Mouse (Mus musculus) right cerebral cortex, postnatal 10 days (tissue): ENCODE measurements around the gene Nup54.

Source experiments
- DNase-seq, 2 experiments: peaks; one replicate each; pipeline ENCODE4 v3.0.0; 2021; ENCODE audit warnings: low spot score in 2 of 2

Nup54 gene

DNA sequence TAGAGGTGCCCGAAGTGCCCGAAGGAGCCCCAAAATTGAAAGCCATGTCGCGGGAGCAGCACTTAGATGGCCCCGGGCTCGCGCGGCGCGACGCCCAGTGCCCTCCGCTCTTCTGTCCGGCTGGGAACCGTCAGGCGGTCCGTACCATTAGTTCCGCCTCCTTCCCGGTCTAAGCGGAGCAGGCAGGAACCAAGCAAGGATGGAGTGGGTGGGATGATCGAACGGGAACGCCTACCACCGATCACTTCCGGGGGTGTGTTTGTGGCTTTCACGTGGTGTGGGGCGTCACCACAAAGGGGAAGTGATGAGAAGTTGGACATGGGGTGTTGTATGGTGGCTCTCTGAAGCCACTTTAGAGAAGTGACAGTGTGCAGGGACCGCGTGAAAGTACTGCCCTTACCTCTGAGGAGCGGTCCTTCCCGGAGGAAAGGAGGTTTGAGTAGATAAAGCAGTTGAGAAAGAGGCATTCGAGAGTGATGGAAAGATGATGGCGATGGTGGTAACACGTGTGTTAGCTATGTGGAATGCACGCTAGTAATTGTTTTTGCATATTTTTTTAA is at the start of gene Nup54:
Gene Nup54 (minus strand): TSS at position 195 of the 560 bp plus-strand sequence.
- peak; percentile 97 to 98 for DNase-seq

DNA sequence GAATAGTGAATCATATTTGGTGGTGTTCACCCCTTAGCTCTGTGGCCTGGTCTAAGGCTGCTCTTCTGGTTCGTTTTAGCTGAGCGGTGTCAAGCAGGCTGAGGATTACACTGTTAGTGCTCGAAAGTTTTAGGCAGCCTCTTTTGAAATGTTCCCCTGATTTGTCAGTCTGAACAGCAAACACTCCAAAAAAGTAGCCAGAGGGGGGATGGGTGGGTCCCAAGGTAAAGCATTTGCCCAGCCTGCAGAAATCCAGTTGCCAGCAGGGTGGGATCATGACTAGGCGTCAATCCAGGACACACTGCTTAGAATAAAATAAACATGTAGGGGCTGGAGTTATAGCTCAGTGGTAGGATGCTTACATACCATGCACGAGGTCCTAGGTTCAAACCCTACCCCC is 37.8 kb upstream of the Nup54 start:
- DNase-seq, result no peak

DNA sequence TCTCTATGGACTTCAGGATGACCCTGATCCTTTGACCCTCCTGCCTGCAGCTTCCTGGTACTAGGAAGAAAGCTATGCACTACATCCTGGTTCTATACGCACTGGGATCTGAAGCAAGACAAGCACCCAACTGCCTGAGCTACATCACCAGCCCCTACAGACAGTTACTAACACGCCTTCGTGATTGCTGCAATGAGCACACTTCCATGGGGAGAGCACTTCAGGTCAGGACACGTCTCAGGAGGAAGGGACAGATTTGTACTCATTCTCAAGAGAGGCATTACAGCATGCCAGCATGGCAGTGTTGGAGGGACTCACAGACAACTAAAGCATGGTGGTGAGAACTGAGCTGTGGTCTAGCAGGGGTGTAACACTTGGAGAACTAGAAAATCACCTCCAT is 36.5 kb upstream of the Nup54 start:
- DNase-seq, result no peak

DNA sequence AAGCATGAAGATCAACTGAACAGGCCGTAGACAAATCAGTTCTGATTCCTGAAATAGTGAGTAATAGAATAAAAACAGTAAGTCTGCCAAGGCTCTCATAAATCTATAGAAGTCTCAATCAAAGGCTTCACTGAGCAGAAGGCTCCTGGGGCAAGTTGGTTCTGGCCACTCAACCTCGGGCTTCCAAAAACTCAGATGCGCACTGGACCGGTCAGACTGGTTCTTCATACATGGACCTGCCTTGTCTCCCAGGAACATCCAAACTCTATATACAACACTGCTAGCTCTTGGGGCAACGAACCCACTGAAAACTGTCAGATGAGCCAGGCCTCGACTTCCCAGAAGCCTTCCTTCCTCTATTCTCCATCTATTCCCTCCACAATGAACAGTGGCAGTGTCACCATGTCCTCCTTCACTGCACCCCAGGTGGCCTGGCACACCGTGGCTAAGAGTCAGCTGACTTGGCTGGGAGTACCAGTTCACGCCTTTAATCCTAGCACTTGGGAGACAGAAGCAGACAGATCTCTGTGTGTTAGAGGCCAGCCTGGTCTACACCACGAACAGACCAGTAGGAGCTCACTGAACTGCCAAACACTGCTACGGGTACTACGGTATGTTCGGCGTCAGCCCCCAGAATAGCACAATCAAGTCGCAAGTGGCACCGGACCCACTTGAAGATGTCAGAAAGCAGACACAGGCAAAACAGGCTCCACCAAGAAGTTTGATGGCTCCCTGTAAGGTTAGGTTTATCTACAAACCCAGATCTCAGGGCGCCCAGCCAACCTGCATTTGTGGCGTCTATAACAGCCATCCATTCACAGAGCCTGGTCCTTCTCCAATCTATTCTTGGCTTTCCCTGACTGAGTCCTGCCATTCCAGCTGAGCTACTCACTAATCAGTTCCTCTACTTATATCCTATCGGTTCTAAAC is 34.4 kb upstream of the Nup54 start:
- no peak for DNase-seq

DNA sequence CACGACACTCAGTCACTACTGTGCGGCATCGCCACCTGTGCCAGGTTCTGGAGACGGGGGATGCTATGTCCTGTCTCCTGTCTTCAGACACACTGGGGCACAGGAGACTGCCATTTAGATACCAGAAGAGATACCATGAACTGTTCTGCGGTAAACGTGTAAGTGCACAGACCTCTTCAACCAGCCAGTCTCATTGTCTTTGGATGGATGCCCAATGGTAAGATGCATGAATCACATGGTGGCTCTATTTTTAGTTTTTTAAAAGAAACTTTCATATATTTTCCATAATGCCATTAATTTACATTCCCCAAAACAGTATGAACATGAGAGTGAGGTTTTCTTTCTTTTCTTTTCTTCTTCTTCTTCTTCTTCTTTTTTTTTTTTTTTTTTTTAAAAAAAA is 33.2 kb upstream of the Nup54 start:
- DNase-seq, result no peak

DNA sequence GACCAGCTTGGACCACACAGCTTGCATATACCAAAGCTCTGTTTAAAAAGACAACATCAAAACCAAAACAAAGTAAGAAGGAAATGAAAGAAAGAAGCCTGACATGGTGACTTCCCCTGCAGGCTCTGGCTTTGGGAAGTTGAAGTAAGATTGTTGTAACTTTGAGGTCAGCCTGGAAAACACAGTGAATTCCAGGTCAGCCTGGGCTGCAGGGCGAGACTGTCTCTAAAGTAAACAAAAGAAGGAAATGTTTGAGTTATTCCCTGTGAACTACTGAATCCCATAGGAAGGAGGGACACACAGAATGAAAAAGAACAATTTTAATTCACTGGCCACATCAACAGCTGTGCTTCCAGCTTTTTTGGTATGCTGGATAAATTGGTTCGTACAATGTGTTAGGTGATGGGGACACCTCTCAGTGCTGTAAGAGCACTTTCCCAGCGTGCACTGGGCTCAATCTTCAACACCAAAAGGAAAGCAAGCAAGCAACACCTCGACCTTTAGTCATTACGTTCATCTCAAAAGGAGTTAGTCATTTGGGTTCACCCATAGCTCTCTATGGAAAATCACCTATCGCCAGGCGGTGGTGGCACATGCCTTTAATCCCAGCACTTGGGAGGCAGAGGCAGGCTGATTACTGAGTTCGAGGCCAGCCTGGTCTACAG is 32.2 kb upstream of the Nup54 start:
- DNase-seq, result no peak

DNA sequence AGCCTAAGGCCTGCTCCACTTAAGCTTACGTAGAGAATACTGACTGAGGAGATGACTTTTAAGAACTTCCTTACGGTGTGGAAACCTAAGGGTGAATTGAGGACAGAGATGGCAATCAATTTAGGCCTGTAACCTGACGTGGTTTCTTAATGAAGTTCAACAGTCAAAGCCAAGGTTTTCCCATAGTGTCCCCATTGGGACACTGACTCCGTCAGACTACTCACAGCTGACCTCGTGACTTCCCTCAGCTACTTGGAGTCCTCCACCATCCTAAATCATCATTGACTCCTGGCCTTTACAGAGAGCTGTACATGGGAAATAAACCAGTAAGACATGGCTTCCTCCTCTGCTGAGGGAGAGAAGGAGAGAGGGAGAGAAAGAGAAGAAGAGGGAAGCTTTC is 30.5 kb upstream of the Nup54 start:
- no peak for DNase-seq

DNA sequence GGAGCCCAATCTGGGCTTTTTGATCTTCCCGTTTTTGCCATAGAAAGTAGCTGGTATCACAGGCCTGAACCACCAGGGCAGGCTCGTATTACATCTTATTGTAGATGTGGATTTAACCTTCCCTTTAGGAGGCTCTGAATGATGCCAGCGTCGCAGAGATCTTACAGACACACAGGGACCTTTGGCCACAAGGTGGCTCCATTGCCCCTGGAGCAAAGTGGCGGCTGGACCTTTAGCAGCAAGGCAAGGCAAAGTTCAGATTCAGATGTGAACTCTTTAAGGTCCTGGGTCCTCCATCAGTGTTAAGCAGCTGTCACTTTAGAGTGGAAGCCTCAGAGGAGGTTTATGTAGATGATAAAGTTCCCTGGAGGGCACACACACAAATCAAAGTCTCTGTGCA is 26.3 kb upstream of the Nup54 start:
- DNase-seq, result peak; percentile 46 to 71

DNA sequence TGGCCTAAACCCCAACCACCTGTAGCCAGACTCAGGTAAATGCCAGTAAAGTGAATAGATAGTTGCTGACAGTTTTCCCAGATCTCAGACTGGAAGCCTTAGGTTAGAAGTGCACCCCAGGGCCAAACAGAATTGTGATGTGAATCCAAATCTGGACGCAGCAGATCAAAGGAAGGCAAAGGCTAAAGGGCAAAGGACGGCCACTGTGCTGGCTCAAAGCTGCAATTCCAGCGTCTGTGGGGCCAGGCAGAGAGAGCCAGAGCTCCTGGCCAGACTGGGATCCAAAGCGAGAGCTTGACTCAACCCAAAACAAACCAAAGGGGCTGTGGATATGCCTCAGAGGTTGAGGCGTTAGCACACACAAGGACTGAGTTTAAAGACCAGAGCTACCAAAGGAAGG is 23.7 kb upstream of the Nup54 start:
- DNase-seq, result no peak

DNA sequence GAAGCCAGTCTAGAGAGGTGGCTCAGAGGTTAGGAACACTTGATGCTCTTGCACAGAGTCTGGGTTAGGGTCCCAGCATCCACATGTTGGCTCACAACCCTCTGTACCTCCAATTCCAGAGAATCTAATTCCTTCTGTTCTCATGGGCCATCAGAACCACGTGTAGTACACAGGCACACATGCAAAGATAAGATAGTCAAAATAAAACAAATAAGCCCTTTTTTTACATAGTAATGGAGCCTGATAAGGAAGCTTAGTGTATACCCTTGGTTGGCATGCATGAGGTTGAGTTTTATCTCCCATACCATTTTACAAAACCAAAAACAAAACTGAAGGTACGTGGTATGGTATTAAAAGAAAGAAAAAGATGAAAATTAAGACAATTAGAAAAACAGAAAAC is 22.4 kb upstream of the Nup54 start:
- no peak for DNase-seq

DNA sequence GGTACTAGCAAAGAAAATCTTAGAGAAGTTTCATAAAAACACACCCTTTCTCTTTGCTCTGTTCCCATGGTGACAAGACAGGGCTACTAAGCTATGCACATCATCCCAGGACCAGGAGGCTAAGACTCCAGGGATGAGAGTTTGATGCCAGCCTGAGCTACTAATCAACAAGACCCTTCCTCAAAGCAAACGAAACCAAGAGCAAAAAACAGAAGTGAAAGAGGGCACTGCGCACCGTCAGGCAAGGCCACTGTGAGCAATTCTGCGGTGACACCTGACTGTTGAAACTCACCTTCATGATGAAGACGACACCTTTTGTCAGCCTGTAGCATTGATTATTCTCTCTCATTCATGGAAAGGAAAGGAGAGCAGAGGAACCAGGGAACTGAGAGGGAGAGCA is 17.9 kb upstream of the Nup54 start:
- DNase-seq, result no peak

DNA sequence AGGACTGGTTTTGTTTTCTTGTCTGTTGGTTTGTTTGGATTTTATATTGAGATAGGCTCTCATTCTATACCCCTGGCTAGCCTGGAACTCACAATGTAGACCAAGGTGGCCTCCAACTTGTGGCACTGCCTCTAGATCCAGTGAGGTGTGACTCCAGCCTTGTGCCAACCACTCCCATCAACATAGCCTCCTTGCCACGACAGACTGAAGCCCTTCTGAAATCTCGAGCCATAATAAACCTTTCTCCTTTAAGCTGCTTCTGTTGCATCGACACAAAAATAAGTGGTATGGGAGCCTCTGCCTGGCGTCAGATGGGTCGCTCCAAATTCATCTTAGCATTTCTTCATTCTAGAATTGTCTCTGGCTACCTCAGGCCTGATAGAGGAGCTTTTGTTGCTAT is 11.7 kb upstream of the Nup54 start:
- DNase-seq, result no peak

DNA sequence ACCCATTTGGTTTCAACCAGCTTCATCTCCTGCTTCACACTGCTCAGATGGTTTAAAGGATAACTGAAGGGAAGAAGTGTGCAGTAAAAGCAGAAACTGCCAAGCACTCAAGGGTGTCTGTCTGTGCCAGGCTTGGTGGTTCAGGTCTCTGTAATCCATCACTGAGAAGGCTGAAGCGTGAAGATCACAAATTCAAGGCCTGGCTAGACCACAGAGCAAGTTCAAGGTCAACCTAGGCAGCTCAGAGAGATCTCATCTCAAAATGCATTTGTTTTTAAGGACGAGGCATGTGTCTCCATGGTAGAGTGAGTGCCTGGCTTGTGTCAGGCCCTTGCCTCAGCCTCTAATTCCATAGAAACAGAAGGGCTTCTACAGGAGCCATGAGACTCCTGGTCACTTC is 10.0 kb upstream of the Nup54 start:
- no peak for DNase-seq

DNA sequence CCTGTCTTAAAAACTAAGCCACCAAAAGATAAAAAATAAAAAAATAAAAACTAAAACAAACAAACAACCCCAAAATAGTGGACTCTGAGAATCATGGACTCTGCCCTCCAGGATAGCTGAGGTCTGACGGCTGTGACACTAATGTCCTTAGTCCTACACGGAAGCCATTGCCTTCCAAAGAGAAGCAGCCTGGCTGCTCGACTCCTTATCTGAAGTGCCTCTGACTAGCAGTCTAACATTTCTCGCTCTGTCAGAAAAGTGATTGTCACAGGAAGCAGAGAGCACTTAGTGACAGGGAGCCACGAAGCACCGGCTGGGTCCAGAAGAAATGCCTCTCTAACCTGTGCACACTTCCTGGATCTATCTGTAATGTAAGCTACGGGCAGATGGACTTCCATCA is 7.9 kb upstream of the Nup54 start:
- DNase-seq, result no peak

DNA sequence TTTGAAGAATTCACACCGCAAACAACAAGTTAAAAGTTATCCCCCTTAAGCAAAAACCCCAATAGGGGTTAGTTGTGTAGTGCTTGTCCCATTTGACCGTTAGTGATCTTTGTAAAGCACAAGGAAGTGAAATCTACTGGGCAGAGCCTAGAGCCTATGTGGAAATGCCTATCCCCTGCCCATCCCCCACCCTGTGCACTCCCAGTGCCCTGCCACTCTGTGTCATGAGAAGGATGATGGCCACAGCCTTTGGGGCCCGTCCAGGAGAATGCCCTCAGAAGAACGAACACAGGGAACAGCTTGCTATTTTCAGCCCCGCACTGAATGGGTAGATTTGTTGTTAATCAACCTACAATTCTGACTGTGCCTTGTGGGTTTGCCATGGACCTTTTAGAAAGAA is 6.5 kb upstream of the Nup54 start:
- peak in 1 of 2 experiments; percentile 38 for DNase-seq

DNA sequence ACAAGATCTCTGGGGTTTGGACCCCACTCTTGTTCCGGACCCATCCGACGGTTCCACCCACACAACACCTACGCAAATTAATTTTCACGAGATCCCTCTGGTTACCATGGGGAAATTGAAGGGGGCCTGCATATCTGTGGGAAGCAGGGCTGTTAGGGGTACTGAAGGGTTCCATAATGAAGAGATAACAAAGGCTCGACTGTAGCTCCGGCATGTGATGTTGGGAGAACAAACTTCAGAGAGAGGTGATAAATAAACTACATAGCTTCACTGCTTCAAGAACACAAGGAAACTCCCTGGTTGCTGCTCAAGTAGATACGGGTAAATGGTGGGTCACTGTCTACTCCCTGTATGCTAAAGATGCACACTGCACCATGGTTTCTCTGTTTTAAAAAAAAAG is 3.5 kb upstream of the Nup54 start:
- DNase-seq, result no peak

DNA sequence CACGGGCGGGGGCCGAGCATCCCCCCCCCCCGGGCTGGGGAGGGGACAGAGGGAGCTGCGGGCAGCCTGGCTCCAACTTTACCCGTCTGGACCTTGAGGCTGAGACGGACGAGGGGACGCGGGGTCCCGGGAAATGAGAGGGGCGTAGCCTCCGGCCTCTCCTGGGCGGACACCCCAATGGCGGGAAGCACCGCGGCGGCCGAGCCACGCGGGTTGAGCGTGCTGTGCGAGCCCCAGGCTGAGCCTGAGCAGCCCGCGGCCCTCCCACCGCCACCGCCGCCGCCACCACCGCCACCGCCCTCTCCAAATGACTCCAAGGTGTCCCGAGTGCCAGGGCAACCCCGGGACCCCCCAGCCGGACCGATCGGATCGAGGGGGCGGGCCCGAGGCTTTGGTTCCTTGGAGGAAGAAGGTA is 441 bp downstream of the Nup54 start:
- no peak for DNase-seq

DNA sequence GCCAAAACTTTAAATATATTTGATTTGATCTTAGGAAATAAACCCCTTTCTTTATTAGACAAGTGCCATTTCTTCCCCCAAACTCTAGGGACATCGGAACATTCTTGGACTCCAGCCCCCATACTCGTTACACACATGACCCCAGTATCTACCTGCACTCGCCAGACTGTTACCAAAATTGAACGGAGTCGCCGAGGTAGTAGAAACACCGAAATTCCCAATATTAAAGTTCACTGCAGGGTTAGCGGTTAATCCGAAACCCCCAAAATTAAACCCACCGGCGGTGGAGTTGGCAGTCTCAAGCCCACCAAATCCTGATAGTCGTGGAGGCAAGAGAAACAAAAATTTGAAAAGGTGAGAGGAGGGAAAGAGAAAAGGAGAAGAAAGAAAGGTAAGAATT is 949 bp downstream of the Nup54 start:
- no peak for DNase-seq

DNA sequence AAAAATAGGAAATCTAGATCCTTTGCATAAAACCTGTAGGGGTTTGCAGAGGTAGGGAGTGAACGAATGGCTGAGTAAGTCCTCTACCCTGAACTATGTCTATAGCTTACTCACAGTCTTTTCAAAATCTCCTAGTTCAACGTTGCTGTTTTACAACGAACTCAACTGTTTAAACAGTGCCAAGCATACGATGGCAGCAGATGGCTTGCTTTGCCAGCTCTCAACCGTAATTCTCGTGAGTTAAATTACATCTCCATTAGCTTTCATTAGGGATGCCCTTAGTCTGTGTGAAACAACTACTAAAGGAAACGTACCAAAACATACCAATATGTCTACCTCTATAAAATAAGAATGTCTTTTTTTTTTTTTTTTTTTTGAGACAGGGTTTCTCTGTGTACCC is 3.4 kb downstream of the Nup54 start:
- DNase-seq, result no peak

DNA sequence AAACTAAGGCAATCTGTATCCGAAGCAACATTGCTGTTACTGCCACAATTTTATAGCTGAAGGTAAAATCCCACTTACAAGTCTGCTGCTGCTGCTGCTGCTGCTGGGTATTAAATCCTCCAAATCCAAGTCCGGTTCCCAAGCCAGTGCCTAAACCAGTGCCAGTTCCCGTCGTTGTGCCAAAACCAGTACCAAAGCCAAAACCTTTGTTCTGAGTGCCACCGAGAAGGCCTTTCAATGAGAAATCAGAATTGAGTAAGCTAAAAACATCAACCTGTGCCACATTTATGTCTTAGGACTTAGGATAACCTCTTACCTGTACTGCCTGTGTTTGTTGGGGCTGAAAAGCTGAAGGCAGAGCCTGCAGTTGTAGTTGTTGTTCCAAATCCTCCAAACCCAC is 4.3 kb downstream of the Nup54 start:
- DNase-seq, result peak in 1 of 2 experiments; percentile 41

DNA sequence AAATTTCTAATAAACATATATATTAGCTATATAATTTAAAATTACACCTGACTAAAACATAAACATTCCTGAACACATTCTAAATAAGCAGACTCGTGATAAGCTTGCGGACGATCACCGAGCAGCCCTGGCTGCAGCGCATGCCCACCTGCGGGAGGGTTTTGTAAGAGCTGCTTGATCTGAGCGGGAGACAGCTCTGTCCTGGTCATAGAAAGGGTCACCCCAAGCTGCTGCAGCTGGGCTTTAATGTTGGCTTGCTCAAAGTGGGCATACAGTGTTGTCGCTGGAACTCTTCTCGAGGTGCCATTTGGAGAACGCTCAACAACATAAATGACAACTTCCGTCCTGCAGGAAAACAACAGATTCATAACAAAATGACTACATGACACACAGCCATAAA is 10.9 kb downstream of the Nup54 start:
- DNase-seq, result no peak

DNA sequence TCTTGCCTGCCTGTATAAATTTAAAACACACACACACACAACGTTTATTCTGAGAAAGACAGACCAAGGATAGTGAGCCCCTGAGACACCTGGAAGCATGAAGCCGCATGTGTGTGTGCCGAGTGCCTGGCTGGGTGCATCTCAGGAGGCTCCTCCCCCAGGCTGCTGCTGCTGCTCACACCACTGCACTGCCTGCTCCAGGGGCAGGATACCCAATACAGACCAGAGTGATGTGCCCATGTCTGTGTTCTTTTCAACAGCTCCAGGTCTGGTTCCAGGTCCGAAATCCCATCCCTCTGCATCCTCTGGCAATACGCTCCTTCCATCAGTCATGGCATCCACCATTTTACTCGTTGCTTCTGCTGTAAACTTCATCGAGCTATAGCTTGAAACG is 21.0 kb downstream of the Nup54 start:
- DNase-seq, result no peak
